Mouse (Mus musculus) kidney, adult 2 months (tissue): Measurements from ENCODE around the gene 4930578G10Rik.

ENCODE experiments used
- CTCF ChIP-seq: fragments of 200-500 bp; conservative IDR thresholded peaks from 2 replicates; pipeline ENCODE4 v1.5.1; 2011; ENCODE audit warnings: low read depth, mild to moderate bottlenecking, control low read depth, low read length, moderate library complexity, mixed read lengths; ENCODE audit not compliant: insufficient read depth, insufficient read length
- POLR2A ChIP-seq: fragments of 200-500 bp; IDR thresholded peaks from one replicate; pipeline ENCODE4 v1.6.1; 2011; ENCODE audit warnings: low read depth, low read length, control low read depth

DNA sequence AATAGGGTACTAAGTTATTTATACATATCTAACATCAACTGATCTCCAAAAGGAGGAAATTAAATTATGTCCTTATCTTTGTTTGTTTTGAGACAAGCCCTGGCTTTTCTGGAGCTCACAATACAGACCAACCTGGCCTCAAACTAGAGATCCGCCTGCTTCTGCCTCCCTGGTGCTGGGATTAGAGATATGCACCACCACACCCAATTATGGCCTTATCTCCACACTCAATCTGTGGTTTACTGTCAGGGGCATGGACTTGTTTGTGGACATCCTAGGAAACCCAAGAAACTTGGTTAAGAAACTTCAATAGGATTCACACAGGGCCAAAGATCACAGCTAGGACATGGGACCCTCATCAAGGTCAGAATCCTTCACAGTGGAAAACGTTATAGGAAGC lies 142.3 kb downstream of the 4930578G10Rik start:
- TF ChIP-seq POLR2A, result no peak
- no peak for TF ChIP-seq CTCF
